Mouse (Mus musculus) midbrain, embryonic 10.5 days (tissue): ENCODE data around the gene Prr12. TPM values are rescaled to one million over a fixed set of nuclear protein-coding genes. Genes with fewer than 3 reads are reported as not detected.

Experiments
- DNase-seq: peaks from one replicate; pipeline ENCODE4 v3.0.0-alpha.2; 2017; ENCODE audit warnings: low spot score
- H3K27ac ChIP-seq: fragments of 300-500 bp; sonication (generic); replicated peaks from 2 replicates; pipeline ENCODE4 v1.5.1; 2016; ENCODE audit warnings: mild to moderate bottlenecking
- H3K27me3 ChIP-seq: fragments of 300-500 bp; sonication (generic); 2 replicates; pipeline ENCODE4 v1.6.1; 2016; ENCODE audit warnings: low read depth, mild to moderate bottlenecking; ENCODE audit not compliant: poor library complexity, severe bottlenecking
- H3K36me3 ChIP-seq: fragments of 300-500 bp; sonication (generic); 2 replicates; pipeline ENCODE4 v1.6.1; 2016; ENCODE audit warnings: mild to moderate bottlenecking, moderate library complexity
- H3K4me1 ChIP-seq: fragments of 300-500 bp; sonication (generic); 2 replicates; pipeline ENCODE4 v1.6.1; 2016
- H3K4me3 ChIP-seq: fragments of 300-500 bp; sonication (generic); 2 replicates; pipeline ENCODE4 v1.5.1; 2016; ENCODE audit warnings: mild to moderate bottlenecking, moderate library complexity
- H3K9me3 ChIP-seq: fragments of 300-500 bp; sonication (generic); replicated peaks from 2 replicates; pipeline ENCODE4 v1.6.1; 2016; ENCODE audit warnings: mild to moderate bottlenecking
- WGBS: fragments of 180-500 bp; shearing (Covaris S2); methylation state at CpG from one replicate; pipeline ENCODE4 v1.1.7; 2016; 5-methylcytosine and 5-hydroxymethylcytosine counted together
- polyA plus RNA-seq: library from polyadenylated mRNA; unstranded; fragments of >200 nt; fragmentation: Nextera tagmentation; extraction: Ambion mirVana; gene quantifications from 2 replicates; pipeline ENCODE4 v1.2.1, GENCODE M21; 2016

Prr12 gene
- polyA plus RNA-seq, 1 experiment from 2014 or later: 11.3 TPM

DNA sequence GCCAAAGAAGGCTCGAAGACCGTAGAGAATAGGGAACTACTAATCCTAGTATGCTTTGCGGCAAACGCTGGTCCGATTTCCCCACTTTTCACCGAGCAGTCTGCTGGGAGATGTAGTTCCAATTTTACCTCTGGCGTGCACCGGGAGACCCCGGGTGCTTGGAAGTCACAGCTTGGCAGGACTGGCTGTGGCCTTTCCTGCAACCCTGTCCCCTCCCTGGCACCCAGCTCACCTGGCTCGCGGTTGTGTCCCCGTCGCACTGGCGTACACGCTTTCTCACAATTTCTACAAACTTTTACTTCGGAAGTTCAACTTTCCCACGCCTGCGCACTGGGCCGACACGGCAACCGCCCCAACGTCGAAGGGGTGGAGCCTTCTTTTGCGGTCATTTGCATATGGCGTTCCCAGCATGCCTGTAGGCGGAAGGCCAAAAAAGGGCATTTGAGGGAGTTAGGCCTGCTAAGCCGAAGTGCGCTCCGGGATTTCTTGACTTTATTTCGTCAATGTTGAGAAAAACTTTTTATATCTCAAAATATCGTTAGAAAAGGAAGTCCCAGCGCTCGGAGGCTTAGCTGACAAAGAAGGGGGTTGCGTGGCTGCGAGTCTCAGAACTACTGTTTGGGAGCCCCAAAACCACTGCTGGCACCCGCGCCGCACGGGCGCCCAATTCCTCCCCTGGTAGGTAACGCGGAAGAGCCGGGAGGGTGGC lies 55.3 kb downstream of the Prr12 start, which contains the start of gene Irf3:
TSS of gene Irf3 (plus strand) at position 418 of the 709 bp plus-strand sequence.
- Histone ChIP-seq H3K27ac (peak within 1 kb of the TSS; percentile 95), H3K36me3 (peaks cover 74% of the 10 kb centered on the region), H3K4me1 (peaks cover 41% of the 10 kb centered on the region), H3K27me3 (no peaks in the 10 kb centered on the region), H3K9me3 (no peaks in the 10 kb centered on the region), H3K4me3 (peak within 1 kb of the TSS; percentile 73)
- WGBS: under 1% methylated on average over 43 of the region's 43 CpGs
- peak; percentile 95 for DNase-seq

DNA sequence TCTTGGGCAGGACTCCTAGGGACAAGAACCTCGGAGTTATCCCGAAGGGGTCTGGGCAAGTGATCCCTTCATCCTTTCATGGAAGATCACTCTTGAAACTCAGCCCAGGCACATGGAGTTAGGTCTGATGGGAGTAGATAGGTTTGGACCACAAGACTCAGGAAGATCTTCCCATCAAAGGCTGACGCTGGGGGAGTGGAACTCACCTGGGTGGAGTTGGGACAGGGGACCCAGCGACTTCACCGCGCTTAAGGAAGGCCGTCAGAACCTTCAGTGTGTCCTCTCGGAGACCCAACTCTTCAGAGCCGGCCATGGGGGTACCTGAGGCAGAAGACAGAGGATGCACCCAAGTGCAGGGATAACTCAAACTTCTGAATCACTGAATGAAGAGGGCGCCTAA lies 56.0 kb downstream of the Prr12 start:
- H3K27me3 ChIP-seq: no peaks in the 10 kb centered on the region
- H3K27ac ChIP-seq: peak overlapping the region; percentile 95
- 19% methylated on average over 10 of the region's 10 CpGs for WGBS

DNA sequence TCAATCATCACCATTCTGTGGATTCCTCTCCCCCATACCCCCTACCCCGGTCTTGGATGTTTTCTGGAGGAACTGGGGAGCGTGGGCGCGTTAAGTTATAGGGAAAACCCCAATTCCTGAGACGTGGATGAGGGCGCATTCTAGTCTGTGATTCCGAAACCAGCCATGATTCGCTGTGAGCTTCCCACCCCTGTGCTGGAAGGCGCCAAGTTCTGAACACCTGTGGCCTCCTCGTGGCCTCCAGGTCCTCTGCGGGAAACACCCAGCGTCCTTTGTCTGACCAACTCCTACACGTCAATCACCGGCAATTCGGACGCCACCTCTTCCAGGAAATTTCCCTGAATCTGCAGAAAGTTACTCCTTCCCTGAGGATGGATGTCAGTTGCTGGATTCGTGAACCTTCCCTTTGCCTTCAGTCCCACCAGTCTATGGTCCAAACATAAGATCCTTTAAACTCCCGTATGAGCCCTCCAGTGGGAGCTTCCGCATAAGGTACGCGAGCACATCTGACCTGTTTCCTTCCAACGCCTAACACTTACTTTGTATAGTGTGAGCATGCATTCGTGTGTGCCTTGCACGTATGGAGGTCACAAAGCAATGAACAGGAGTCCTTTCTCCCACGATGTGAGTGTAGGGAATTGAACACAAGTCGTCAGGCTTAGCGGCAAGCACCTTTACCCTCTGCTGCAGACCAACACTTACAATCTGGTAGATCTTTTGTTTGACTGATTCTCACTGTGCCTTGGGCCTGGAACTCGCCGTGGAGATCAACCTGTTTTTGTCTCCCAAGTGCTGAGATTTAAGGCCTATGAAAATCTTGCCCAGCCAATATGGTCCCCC lies 65.6 kb downstream of the Prr12 start:
- Histone ChIP-seq H3K27ac (peak overlapping the region; percentile 97), H3K4me1 (peaks cover 40% of the 10 kb centered on the region), H3K27me3 (no peaks in the 10 kb centered on the region), H3K36me3 (peaks cover 65% of the 10 kb centered on the region), H3K4me3 (peak overlapping the region; percentile 95), H3K9me3 (no peaks in the 10 kb centered on the region)
- under 1% methylated on average over 29 of the region's 29 CpGs for WGBS
- no peak for DNase-seq

More for the DNA sequence above, 56.0 kb downstream of the Prr12 start:
- Histone ChIP-seq H3K4me3 (peak overlapping the region; percentile 73), H3K36me3 (peaks cover 74% of the 10 kb centered on the region), H3K4me1 (peaks cover 41% of the 10 kb centered on the region), H3K9me3 (no peaks in the 10 kb centered on the region)
- no peak for DNase-seq

DNA sequence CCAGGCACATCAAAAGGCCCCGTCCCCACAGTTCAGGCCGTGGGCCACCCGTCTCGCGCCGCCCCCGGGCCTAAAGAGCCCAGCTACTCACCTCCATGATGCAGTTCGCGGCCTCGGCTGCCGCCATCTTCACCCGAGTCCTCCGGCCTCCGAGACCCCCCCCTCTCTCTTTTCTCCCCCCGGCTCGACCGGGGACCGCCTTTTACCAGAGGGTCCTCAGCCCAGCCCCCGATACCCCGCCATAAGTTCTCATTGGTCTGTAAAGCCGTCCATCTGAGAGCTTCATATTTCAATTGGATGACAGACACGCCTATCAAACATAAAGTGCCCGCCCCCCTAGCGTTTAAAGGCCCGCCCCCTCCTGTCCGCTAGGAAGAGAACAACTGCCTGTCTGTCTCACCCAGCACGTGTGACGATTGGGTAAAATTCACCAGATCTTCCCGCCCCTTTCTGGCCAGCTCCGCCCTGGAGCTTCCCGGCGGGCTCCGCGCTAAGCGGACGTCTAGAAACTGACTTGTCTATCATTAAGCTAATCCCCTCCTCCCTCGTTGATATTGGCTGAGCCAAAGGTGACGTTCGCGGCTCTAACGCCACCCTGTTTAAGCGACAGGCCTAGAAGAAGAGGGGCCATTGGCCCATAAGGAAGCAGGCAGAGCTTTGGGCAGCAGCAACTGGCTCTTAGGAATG lies 66.3 kb downstream of the Prr12 start, which contains the start of gene Prmt1:
TSS of gene Prmt1 (minus strand) at position 377 of the 687 bp plus-strand sequence.
- Histone ChIP-seq H3K27me3 (no peaks in the 10 kb centered on the region), H3K9me3 (no peaks in the 10 kb centered on the region), H3K36me3 (peaks cover 65% of the 10 kb centered on the region), H3K27ac (peak within 1 kb of the TSS; percentile 97), H3K4me1 (peaks cover 40% of the 10 kb centered on the region), H3K4me3 (peak within 1 kb of the TSS; percentile 95)
- under 1% methylated on average over 42 of the region's 42 CpGs for WGBS
- DNase-seq: peak; percentile 98

DNA sequence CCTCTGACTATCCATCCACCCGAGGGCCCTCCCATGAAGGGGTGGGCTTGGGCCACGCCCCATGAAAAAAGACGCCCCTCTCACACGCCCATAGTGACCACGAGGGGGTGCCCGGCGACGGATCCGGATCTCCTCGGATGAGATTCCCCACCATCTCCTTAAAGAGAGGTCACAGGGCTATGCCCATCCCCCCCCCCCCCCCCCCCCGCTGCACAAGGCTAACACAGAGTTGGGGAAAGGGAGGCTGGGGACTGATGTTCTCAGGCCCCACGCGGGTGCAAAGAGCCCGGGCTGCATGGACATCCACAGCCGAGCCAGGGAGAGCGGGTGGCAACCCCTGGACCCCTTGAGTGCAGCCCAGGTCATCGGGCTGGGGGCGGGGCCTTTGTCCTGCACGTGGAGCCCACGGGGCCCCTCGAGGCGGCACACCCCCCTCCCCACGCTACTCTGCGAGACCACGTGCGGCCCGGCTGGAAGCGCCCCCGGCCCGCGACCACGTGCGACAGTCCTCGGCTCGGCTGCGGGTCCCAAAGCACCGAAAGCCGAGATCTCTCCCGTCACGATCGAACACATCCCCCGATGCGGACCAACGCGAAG lies 67.0 kb downstream of the Prr12 start:
- peak overlapping the region; percentile 95 for H3K4me3 ChIP-seq

DNA sequence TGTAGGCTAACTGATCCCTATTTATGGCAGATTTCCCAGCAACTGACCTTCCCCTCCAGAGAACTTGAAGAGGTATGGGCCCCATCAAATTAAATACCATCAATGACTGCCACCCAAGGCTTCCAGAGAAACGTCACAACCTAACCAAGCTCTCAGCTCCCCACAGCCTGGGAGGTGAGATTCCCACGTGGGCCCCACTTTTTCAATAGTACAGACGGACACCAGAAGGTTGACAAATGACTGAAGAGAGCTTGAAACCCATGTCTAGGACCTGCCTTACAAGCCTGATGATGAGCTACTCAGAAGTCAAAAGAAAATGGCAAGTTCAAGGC lies 67.9 kb downstream of the Prr12 start:
- peaks cover 66% of the 10 kb centered on the region for H3K36me3 ChIP-seq
- peaks cover 40% of the 10 kb centered on the region for H3K4me1 ChIP-seq
- 47% methylated on average over 3 of the region's 3 CpGs for WGBS
- peak overlapping the region; percentile 97; the same call in 1 of the 2 replicates for H3K27ac ChIP-seq
- no peak for DNase-seq
- H3K4me3 ChIP-seq: peak overlapping the region; percentile 95
- H3K9me3 ChIP-seq: no peaks in the 10 kb centered on the region
- H3K27me3 ChIP-seq: no peaks in the 10 kb centered on the region

More for the DNA sequence above, 67.0 kb downstream of the Prr12 start:
- no peaks in the 10 kb centered on the region for H3K9me3 ChIP-seq
- H3K27me3 ChIP-seq: no peaks in the 10 kb centered on the region
- peak; percentile 87 for DNase-seq
- peak overlapping the region; percentile 97 for H3K27ac ChIP-seq
- peaks cover 40% of the 10 kb centered on the region for H3K4me1 ChIP-seq
- under 1% methylated on average over 44 of the region's 45 CpGs for WGBS
- peaks cover 66% of the 10 kb centered on the region for H3K36me3 ChIP-seq

DNA sequence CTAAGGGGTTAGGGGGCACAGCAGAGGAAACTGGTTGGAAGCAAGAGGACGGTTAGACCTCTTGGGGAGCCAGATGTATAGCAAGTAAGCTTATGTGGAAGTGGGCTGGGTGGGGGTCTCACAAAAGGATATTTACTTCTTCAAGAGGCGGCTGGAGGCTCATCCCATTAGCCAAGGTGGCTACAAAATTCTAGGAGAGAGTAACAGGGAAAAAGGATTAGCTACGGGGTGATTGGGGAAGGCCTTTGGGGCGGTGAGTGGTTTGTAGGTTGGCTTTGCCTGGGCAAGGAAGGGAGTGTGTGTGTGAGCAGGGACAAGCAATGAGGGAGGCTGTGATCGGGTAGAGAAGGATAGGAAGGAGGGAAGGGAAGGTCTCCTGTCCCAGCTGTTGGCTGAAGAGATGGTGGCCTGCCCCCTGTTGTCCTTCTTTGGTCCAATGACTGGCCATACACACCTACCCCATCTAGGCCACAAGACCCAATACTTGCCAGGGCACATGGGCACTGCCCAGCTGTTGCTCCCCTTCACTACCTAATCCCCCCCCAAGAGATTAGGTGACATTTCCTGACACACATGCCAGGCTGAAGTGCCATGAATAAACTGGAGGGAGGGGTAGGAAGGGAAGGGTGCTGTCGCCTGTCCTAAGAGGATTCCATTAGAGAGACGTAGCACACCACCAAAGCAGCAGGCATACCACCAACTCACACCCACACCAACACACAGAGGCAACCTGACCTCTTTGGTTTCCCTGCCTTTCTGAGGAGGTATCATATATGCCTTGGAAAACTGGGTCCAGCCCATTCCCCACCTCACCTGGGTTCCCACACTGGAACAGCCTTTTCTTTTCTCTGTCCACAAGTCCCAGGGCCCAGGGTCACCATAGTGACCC lies 68.5 kb downstream of the Prr12 start:
- WGBS: 77% methylated on average over 7 of the region's 7 CpGs
- Histone ChIP-seq H3K36me3 (peaks cover 66% of the 10 kb centered on the region), H3K4me3 (peak overlapping the region; percentile 95), H3K27me3 (no peaks in the 10 kb centered on the region), H3K9me3 (no peaks in the 10 kb centered on the region), H3K4me1 (peaks cover 39% of the 10 kb centered on the region), H3K27ac (peak overlapping the region; percentile 97)
- no peak for DNase-seq

DNA sequence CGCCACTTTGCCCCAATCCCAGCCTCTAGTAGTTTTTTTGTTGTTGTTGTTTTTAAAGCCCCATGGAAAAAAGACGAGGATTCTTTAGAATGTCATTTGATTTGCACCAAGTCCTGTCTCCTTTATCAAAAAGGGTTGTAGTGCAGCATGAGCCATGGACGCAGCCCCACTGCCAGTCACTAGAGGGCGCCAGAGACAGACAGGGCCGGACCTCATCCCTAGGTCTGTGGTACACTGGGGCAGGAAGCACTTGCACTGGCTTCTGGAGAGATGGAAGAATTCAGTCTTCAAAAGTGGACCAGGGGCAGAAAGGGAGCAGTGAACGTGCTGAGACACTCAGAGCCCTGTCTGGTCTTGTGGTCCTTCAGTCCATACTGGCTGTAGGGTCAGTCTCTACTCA lies 69.6 kb downstream of the Prr12 start:
- Histone ChIP-seq H3K4me3 (peak overlapping the region; percentile 95), H3K36me3 (peaks cover 68% of the 10 kb centered on the region), H3K27me3 (no peaks in the 10 kb centered on the region), H3K9me3 (no peaks in the 10 kb centered on the region), H3K4me1 (peaks cover 29% of the 10 kb centered on the region), H3K27ac (no peak overlapping the region)
- peak; percentile 85 for DNase-seq
- WGBS: 41% methylated on average over 6 of the region's 6 CpGs

DNA sequence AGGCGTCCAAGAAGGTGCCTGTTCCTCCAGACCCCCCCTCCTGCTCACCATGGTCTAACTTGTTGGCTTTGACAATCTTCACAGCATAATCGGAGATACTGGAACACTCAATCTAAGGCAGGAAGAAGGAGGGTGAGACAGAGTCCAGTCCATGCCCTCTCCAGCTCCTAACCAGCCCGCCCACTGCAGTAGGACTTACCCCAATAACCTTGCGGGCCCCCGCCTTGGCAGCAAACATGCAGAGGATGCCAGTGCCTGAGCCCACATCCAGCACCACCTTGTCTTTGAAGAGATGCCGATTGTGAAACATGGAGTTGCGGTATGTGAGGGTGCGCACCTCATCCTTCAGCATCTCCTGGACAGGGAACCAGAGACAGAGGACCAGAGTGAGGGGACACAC lies 71.1 kb downstream of the Prr12 start:
- Histone ChIP-seq H3K27ac (no peak overlapping the region), H3K4me3 (no peak overlapping the region), H3K9me3 (no peaks in the 10 kb centered on the region), H3K27me3 (no peaks in the 10 kb centered on the region), H3K36me3 (peaks cover 83% of the 10 kb centered on the region), H3K4me1 (peaks cover 23% of the 10 kb centered on the region)
- WGBS: 96% methylated on average over 8 of the region's 8 CpGs
- no peak for DNase-seq

DNA sequence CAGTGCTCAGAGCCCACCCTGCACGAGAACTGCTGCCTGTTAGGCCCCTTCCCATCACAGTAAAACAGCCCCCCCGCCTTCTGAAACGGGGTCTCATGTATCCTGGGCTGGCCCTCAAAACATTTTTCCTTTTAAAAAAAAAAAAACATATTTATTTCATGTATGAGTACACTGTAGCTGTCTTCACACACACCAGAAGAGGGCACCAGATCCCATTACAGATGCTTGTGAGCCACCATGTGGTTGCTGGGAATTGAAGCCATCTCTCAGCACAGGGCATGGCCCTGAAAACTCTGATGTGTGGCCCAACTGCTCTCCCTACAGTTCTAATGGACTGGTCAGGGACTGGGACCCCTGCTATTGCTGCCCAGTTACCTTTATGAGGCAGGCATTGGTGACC lies 74.4 kb downstream of the Prr12 start:
- Histone ChIP-seq H3K27ac (no peak overlapping the region), H3K27me3 (no peaks in the 10 kb centered on the region), H3K4me1 (peaks cover 31% of the 10 kb centered on the region), H3K9me3 (no peaks in the 10 kb centered on the region), H3K4me3 (no peak overlapping the region), H3K36me3 (peaks cover 80% of the 10 kb centered on the region)
- DNase-seq: no peak
- 96% methylated on average over 3 of the region's 3 CpGs for WGBS
